Mouse (Mus musculus) limb, embryonic 14.5 days (tissue): Measurements from ENCODE around the gene Cyb5r4. TPM values are rescaled to one million over a fixed set of nuclear protein-coding genes. Genes with fewer than 3 reads are reported as not detected.
"Not testable (repeated sequence)": the region's sequence is repeated elsewhere in the genome, so short reads cannot be mapped to it uniquely, and the experiment has no call there.

Experiments
- ATAC-seq: fragments of 200-750 bp; cut with Nextera tagmentation; 2 replicates; pipeline ENCODE4 v1.8.0; 2017; ENCODE audit warnings: low read depth, moderate number of reproducible peaks, moderate TSS enrichment; ENCODE audit not compliant: low FRiP score
- DNase-seq: peaks from one replicate; pipeline ENCODE4 v3.0.0-alpha.2; 2015; ENCODE audit warnings: low spot score
- H3K27ac ChIP-seq: fragments of 300-500 bp; sonication (generic); replicated peaks from 2 replicates; pipeline ENCODE4 v1.5.1; 2014; ENCODE audit warnings: low read depth, mild to moderate bottlenecking, low read length, moderate library complexity, mixed read lengths
- H3K27me3 ChIP-seq: fragments of 300-500 bp; sonication (generic); 2 replicates; pipeline ENCODE4 v1.6.1; 2014; ENCODE audit warnings: low read length, mixed read lengths; ENCODE audit not compliant: control insufficient read depth, insufficient read depth
- H3K36me3 ChIP-seq: fragments of 300-500 bp; sonication (generic); 2 replicates; pipeline ENCODE4 v1.6.1; 2014; ENCODE audit warnings: mild to moderate bottlenecking, low read length, moderate library complexity, mixed read lengths; ENCODE audit not compliant: control insufficient read depth, insufficient read depth
- H3K4me1 ChIP-seq: fragments of 300-500 bp; sonication (generic); 2 replicates; pipeline ENCODE4 v1.6.1; 2014; ENCODE audit warnings: antibody characterized with exemption, low read length, mixed read lengths; ENCODE audit not compliant: control insufficient read depth, insufficient read depth
- H3K4me2 ChIP-seq: fragments of 300-500 bp; sonication (generic); replicated peaks from 2 replicates; pipeline ENCODE4 v1.6.1; 2014; ENCODE audit warnings: low read depth, mild to moderate bottlenecking, low read length, moderate library complexity; ENCODE audit not compliant: severe bottlenecking
- H3K4me3 ChIP-seq: fragments of 300-500 bp; sonication (generic); replicated peaks from 2 replicates; pipeline ENCODE4 v1.5.1; 2014; ENCODE audit warnings: low read length
- H3K9ac ChIP-seq: fragments of 300-500 bp; sonication (generic); 2 replicates; pipeline ENCODE4 v1.6.1; 2014; ENCODE audit warnings: mild to moderate bottlenecking, low read depth, low read length, moderate library complexity; ENCODE audit not compliant: severe bottlenecking
- H3K9me3 ChIP-seq: fragments of 300-500 bp; sonication (generic); 2 replicates; pipeline ENCODE4 v1.6.1; 2016; ENCODE audit warnings: low read length; ENCODE audit not compliant: control insufficient read depth
- POLR2A ChIP-seq: fragments of 200-500 bp; IDR thresholded peaks from 2 replicates; pipeline ENCODE4 v1.8.0; 2012; ENCODE audit warnings: inconsistent platforms, mild to moderate bottlenecking, moderate library complexity, borderline replicate concordance; ENCODE audit not compliant: insufficient read depth, insufficient read length; ENCODE audit errors: extremely low read depth
- WGBS: fragments of 180-500 bp; shearing (Covaris S2); extraction: QIAGEN DNeasy Blood & Tissue Kit; methylation state at CpG from one replicate; pipeline ENCODE4 v1.1.7; 2014; 5-methylcytosine and 5-hydroxymethylcytosine counted together
- polyA plus RNA-seq, 2 experiments: library from polyadenylated mRNA; depleted of rRNA in 1 of 2; stranded (reverse) in 1 of 2; unstranded in 1 of 2; fragments of >200 nt; fragmentation: Nextera tagmentation in 1 of 2; extraction: Ambion mirVana in 1 of 2; gene quantifications; 2 replicates each; pipeline versions ENCODE4 v1.2.1 to v1.2.3; 2012 to 2014

The Cyb5r4 gene
- polyA plus RNA-seq, 2 experiments: 17.7 to 43.0 TPM

GRCm38 (mm10) chr9:87055547-87056235 lies 33.9 kb downstream of the Cyb5r4 start:
- 90% methylated on average over 11 of the region's 11 CpGs for WGBS
- no peak overlapping the region for H3K27ac ChIP-seq
- H3K9me3 ChIP-seq: no peaks in the 10 kb centered on the region
- TF ChIP-seq POLR2A: no peak
- no peaks in the 10 kb centered on the region for H3K27me3 ChIP-seq
- no peak for DNase-seq
- H3K9ac ChIP-seq: no peak overlapping the region
- ATAC-seq: no peak
- no peak overlapping the region for H3K4me3 ChIP-seq
- H3K4me2 ChIP-seq: no peak overlapping the region
- peaks cover 14% of the 10 kb centered on the region for H3K36me3 ChIP-seq
- no peaks in the 10 kb centered on the region for H3K4me1 ChIP-seq

GRCm38 (mm10) chr9:87062337-87062736 lies 40.5 kb downstream of the Cyb5r4 start:
- Histone ChIP-seq H3K9me3 (no peaks in the 10 kb centered on the region), H3K27ac (no peak overlapping the region), H3K27me3 (no peaks in the 10 kb centered on the region), H3K4me3 (no peak overlapping the region), H3K36me3 (peaks cover 20% of the 10 kb centered on the region), H3K4me1 (no peaks in the 10 kb centered on the region), H3K9ac (no peak overlapping the region), H3K4me2 (no peak overlapping the region)
- DNase-seq: no peak
- ATAC-seq: no peak
- no peak for TF ChIP-seq POLR2A
- 84% methylated on average over 5 of the region's 5 CpGs for WGBS

GRCm38 (mm10) chr9:87068160-87068559 lies 46.3 kb downstream of the Cyb5r4 start:
- no peak for DNase-seq
- no peak for ATAC-seq
- Histone ChIP-seq H3K9ac (no peak overlapping the region), H3K4me1 (no peaks in the 10 kb centered on the region), H3K9me3 (no peaks in the 10 kb centered on the region), H3K4me2 (no peak overlapping the region), H3K27me3 (no peaks in the 10 kb centered on the region), H3K4me3 (no peak overlapping the region), H3K36me3 (peaks cover 16% of the 10 kb centered on the region; the same call in 1 of the 2 replicates), H3K27ac (no peak overlapping the region)
- whole genome bisulfite sequencing: 77% methylated on average over 1 of the region's 1 CpGs
- TF ChIP-seq POLR2A: no peak

GRCm38 (mm10) chr9:87071566-87071965 lies 49.8 kb downstream of the Cyb5r4 start:
- H3K9me3 ChIP-seq, H3K9ac ChIP-seq, H3K4me2 ChIP-seq, ATAC-seq, H3K27me3 ChIP-seq, H3K4me1 ChIP-seq, H3K4me3 ChIP-seq, H3K27ac ChIP-seq, DNase-seq: not testable (repeated sequence)
- 0 out of 2 replicates have a peak, but pooled peaks cover 10% of the 10 kb centered on the region for H3K36me3 ChIP-seq
- 92% methylated on average over 3 of the region's 3 CpGs for WGBS

DNA sequence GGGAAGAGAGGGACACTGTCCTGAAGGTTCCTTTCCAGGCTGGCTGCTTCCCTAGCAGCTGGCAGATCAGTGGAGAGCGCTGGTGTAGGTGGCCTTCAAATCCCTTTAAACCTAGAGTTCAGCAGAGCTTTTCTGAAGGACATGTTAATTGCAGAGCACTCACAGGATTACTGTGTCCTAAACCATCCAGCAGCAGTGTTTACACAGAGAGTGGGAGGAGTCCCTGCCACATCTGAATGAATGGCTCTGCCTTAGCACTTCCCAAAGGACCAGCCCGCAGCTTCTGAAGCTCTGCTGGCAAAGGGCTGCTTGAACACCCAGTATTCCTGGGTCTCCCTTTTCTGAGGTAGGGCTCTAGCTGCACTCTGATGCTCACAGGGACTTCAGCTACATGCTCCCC lies 56.1 kb downstream of the Cyb5r4 start:
- no peak overlapping the region for H3K27ac ChIP-seq
- H3K4me1 ChIP-seq: no peaks in the 10 kb centered on the region
- no peak overlapping the region for H3K4me2 ChIP-seq
- ATAC-seq (no peak), DNase-seq (no peak)
- no peak overlapping the region for H3K4me3 ChIP-seq
- no peak for TF ChIP-seq POLR2A
- 13% methylated on average over 2 of the region's 2 CpGs for WGBS
- H3K9me3 ChIP-seq: no peaks in the 10 kb centered on the region
- H3K36me3 ChIP-seq: no peaks in the 10 kb centered on the region
- H3K27me3 ChIP-seq: no peaks in the 10 kb centered on the region
- H3K9ac ChIP-seq: no peak overlapping the region
